Mouse (Mus musculus): ENCODE data around the gene Ice2. TPM values are rescaled to one million over a fixed set of nuclear protein-coding genes. Genes with fewer than 3 reads are reported as not detected.

Ice2 gene
- polyA plus RNA-seq, 1 experiment from 2014 or later, result 13.6 TPM

DNA sequence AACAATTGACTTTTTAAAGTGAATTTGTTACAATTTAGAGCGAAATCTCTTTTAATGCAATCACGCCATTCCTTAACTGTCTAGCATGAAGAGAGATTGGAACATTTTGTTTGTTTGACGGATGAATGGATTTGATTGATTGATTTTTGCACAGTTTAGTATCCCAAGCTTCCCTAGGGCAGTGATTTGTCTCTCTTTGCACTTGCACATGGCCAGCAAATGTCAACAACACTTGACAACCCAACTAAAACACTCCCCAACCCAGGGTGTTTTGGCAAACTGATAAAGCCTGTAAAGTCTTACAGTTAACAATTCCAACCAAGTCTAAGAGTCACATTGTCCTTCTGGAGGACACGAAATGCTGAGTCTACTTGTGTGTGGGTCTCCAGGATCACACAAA lies 10.4 kb upstream of the Ice2 start:
- Histone ChIP-seq H3K9ac (ENCODE audit: low read depth, low read length) (no peak overlapping the region), H3K27me3 (ENCODE audit: insufficient read depth, low read length) (no peaks in the 10 kb centered on the region), H3K27ac (no peak overlapping the region), H3K4me2 (ENCODE audit: low read length) (no peak overlapping the region), H3K36me3 (ENCODE audit: insufficient read depth, low read length) (no peaks in the 10 kb centered on the region), H3K9me3 (replicated peaks; ENCODE audit: low read length) (no peaks in the 10 kb centered on the region), H3K4me3 (replicated peaks; ENCODE audit: low read depth, low read length) (no peak overlapping the region), H3K4me1 (replicated peaks; ENCODE audit: insufficient read depth, low read length) (no peaks in the 10 kb centered on the region)
- no peak for TF ChIP-seq CTCF (IDR thresholded peaks at IDR 0.05; ENCODE audit: low read depth)
- no peak for DNase-seq (ENCODE audit: low spot score)
- WGBS, result 82% methylated on average over 4 of the region's 4 CpGs
- ATAC-seq (replicated peaks; ENCODE audit: low FRiP score, low read depth), result no peak

- no peaks in the 10 kb centered on the region for H3K9me3 ChIP-seq (replicated peaks; ENCODE audit: low read length)
- no peaks in the 10 kb centered on the region for H3K27me3 ChIP-seq (ENCODE audit: insufficient read depth, low read length)
- WGBS, result 80% methylated on average over 4 of the region's 4 CpGs
- no peaks in the 10 kb centered on the region for H3K36me3 ChIP-seq (ENCODE audit: insufficient read depth, low read length)
- no peak overlapping the region for H3K9ac ChIP-seq (ENCODE audit: low read depth, low read length)
- no peak overlapping the region for H3K4me3 ChIP-seq (replicated peaks; ENCODE audit: low read depth, low read length)
- ATAC-seq (replicated peaks; ENCODE audit: low FRiP score, low read depth), result no peak
- H3K4me1 ChIP-seq (replicated peaks; ENCODE audit: insufficient read depth, low read length), result no peaks in the 10 kb centered on the region
- TF ChIP-seq CTCF (IDR thresholded peaks at IDR 0.05; ENCODE audit: low read depth), result no peak
- H3K27ac ChIP-seq, result no peak overlapping the region
- no peak overlapping the region for H3K4me2 ChIP-seq (ENCODE audit: low read length)
- DNase-seq (ENCODE audit: low spot score), result no peak
Measured at GRCm38 (mm10) chr9:69390631-69391030, 7.1 kb upstream of the Ice2 start.

DNA sequence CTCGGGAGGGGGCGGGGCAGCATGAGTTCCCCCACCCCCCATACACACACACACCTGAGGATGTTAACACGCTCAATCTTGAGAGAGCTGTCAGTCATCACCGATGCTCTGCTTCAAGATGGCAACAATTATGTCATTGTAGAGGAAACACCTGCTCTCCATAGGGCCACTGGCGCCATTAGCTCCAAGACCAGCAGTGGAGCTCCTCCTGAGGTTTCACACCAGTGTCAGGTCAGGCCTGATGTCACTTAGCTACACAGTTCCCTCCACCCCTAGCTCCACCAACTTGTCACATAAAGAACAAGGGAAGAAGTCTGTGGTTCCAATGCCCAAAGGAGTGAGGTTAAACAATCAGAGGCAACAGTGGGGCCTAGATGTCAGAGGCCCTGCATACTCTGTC lies 3.5 kb upstream of the Ice2 start:
- no peak overlapping the region for H3K27ac ChIP-seq
- H3K27me3 ChIP-seq (ENCODE audit: insufficient read depth, low read length), result no peaks in the 10 kb centered on the region
- no peak overlapping the region for H3K9ac ChIP-seq (ENCODE audit: low read depth, low read length)
- no peak for DNase-seq (ENCODE audit: low spot score)
- no peak overlapping the region for H3K4me2 ChIP-seq (ENCODE audit: low read length)
- H3K4me3 ChIP-seq (replicated peaks; ENCODE audit: low read depth, low read length), result no peak overlapping the region
- no peak for ATAC-seq (replicated peaks; ENCODE audit: low FRiP score, low read depth)
- H3K9me3 ChIP-seq (replicated peaks; ENCODE audit: low read length), result no peaks in the 10 kb centered on the region
- 94% methylated on average over 5 of the region's 5 CpGs for WGBS
- H3K4me1 ChIP-seq (replicated peaks; ENCODE audit: insufficient read depth, low read length), result no peaks in the 10 kb centered on the region
- no peak for TF ChIP-seq CTCF (IDR thresholded peaks at IDR 0.05; ENCODE audit: low read depth)
- H3K36me3 ChIP-seq (ENCODE audit: insufficient read depth, low read length), result no peaks in the 10 kb centered on the region

- H3K36me3 ChIP-seq (ENCODE audit: insufficient read depth, low read length), result no peaks in the 10 kb centered on the region
- WGBS, result 70% methylated on average over 2 of the region's 2 CpGs
- ATAC-seq (replicated peaks; ENCODE audit: low FRiP score, low read depth), result peak; percentile 45; the same call in 1 of the 2 replicates
Measured at GRCm38 (mm10) chr9:69397432-69397759, 310 bp upstream of the Ice2 start.

GRCm38 (mm10) chr9:69398453-69398850 lies 746 bp downstream of the Ice2 start:
- Histone ChIP-seq H3K36me3 (ENCODE audit: insufficient read depth, low read length) (no peaks in the 10 kb centered on the region), H3K27ac (peak overlapping the region; percentile 94), H3K4me3 (replicated peaks; ENCODE audit: low read depth, low read length) (peak overlapping the region; percentile 72), H3K9me3 (replicated peaks; ENCODE audit: low read length) (no peaks in the 10 kb centered on the region), H3K27me3 (ENCODE audit: insufficient read depth, low read length) (no peaks in the 10 kb centered on the region), H3K4me2 (ENCODE audit: low read length) (peak overlapping the region; percentile 88), H3K9ac (ENCODE audit: low read depth, low read length) (peak overlapping the region; percentile 91), H3K4me1 (replicated peaks; ENCODE audit: insufficient read depth, low read length) (no peaks in the 10 kb centered on the region)
- no peak for DNase-seq (ENCODE audit: low spot score)
- 6% methylated on average over 10 of the region's 10 CpGs for WGBS
- TF ChIP-seq CTCF (IDR thresholded peaks at IDR 0.05; ENCODE audit: low read depth), result no peak
- ATAC-seq (replicated peaks; ENCODE audit: low FRiP score, low read depth), result no peak; the same call in 1 of the 2 replicates

More at GRCm38 (mm10) chr9:69397432-69397759, 310 bp upstream of the Ice2 start:
- no peaks in the 10 kb centered on the region for H3K27me3 ChIP-seq (ENCODE audit: insufficient read depth, low read length)
- no peaks in the 10 kb centered on the region for H3K4me1 ChIP-seq (replicated peaks; ENCODE audit: insufficient read depth, low read length)
- no peaks in the 10 kb centered on the region for H3K9me3 ChIP-seq (replicated peaks; ENCODE audit: low read length)
- peak overlapping the region; percentile 72 for H3K4me3 ChIP-seq (replicated peaks; ENCODE audit: low read depth, low read length)
- H3K9ac ChIP-seq (ENCODE audit: low read depth, low read length), result peak overlapping the region; percentile 91; the same call in 1 of the 2 replicates
- peak overlapping the region; percentile 88 for H3K4me2 ChIP-seq (ENCODE audit: low read length)
- TF ChIP-seq CTCF (IDR thresholded peaks at IDR 0.05; ENCODE audit: low read depth), result no peak
- no peak for DNase-seq (ENCODE audit: low spot score)
- H3K27ac ChIP-seq, result peak overlapping the region; percentile 94; the same call in 1 of the 2 replicates

GRCm38 (mm10) chr9:69404671-69405070 lies 7.0 kb downstream of the Ice2 start:
- Histone ChIP-seq H3K4me3 (replicated peaks; ENCODE audit: low read depth, low read length) (no peak overlapping the region), H3K4me2 (ENCODE audit: low read length) (no peak overlapping the region), H3K27me3 (ENCODE audit: insufficient read depth, low read length) (no peaks in the 10 kb centered on the region), H3K36me3 (ENCODE audit: insufficient read depth, low read length) (no peaks in the 10 kb centered on the region), H3K27ac (no peak overlapping the region), H3K4me1 (replicated peaks; ENCODE audit: insufficient read depth, low read length) (no peaks in the 10 kb centered on the region), H3K9ac (ENCODE audit: low read depth, low read length) (no peak overlapping the region), H3K9me3 (replicated peaks; ENCODE audit: low read length) (no peaks in the 10 kb centered on the region)
- 74% methylated on average over 6 of the region's 6 CpGs for WGBS
- TF ChIP-seq CTCF (IDR thresholded peaks at IDR 0.05; ENCODE audit: low read depth), result no peak
- DNase-seq (ENCODE audit: low spot score), result no peak
- no peak for ATAC-seq (replicated peaks; ENCODE audit: low FRiP score, low read depth)

GRCm38 (mm10) chr9:69419476-69419875 lies 21.8 kb downstream of the Ice2 start:
- no peak overlapping the region for H3K27ac ChIP-seq
- DNase-seq (ENCODE audit: low spot score) (peak; percentile 85), ATAC-seq (replicated peaks; ENCODE audit: low FRiP score, low read depth) (no peak)
- H3K27me3 ChIP-seq (ENCODE audit: insufficient read depth, low read length), result no peaks in the 10 kb centered on the region
- H3K9ac ChIP-seq (ENCODE audit: low read depth, low read length), result no peak overlapping the region
- no peaks in the 10 kb centered on the region for H3K4me1 ChIP-seq (replicated peaks; ENCODE audit: insufficient read depth, low read length)
- H3K36me3 ChIP-seq (ENCODE audit: insufficient read depth, low read length), result peaks cover 30% of the 10 kb centered on the region
- H3K4me2 ChIP-seq (ENCODE audit: low read length), result no peak overlapping the region
- H3K9me3 ChIP-seq (replicated peaks; ENCODE audit: low read length), result no peaks in the 10 kb centered on the region
- no peak overlapping the region for H3K4me3 ChIP-seq (replicated peaks; ENCODE audit: low read depth, low read length)
- TF ChIP-seq CTCF (IDR thresholded peaks at IDR 0.05; ENCODE audit: low read depth), result peak; percentile 80
- 89% methylated on average over 1 of the region's 1 CpGs for WGBS
